ENCODE assay signal across 12 mouse cellular contexts in the genomic region with DNA sequence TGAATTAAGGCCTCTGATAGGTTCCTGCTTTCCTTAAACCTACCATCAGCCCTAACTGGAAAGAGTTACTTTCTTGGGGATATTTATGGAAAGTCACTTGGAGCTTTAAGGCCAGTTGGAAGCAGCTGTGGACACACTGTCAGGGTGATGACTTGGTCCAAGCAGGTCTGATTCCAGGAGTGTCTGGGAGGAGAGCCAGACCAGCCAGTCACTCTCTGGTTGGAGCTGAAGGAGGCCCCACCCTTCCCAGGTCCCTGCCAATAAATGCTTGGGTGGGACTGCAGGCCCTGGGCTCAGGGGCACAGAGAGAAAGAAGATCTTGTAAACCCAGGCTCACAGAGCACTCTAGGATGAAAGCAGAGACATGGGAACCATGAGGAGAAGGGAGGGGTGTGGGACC.
DNase-seq lines count a peak whose midpoint lies in the region.
"Had no signal": no experiment of that assay in that cellular context is flagged by ENCODE, and none has a peak within 500 bp of the region (broad histone marks: within the 10 kb centered on the region; RNA-seq: fewer than 3 reads in every experiment).

No protein-coding gene starts in this region.

- intact Hi-C loops in left cerebral cortex, postnatal 4 days (cut with DNase I) = no loop called here
- intact Hi-C loops in left cerebral cortex, postnatal 14 days (cut with DNase I) = no loop called here

- DNase-seq in left cerebral cortex, postnatal 4 days = peak; percentile 61
- no peak for DNase-seq in left cerebral cortex, postnatal 14 days (ENCODE audit: low spot score in 2 of 2)
- DNase-seq in gastrocnemius, adult 8-10 months (ENCODE audit: low spot score in 2 of 2) = peak; percentile 8 to 63
- peak; percentile 50 for DNase-seq in heart, adult 8-10 months (ENCODE audit: low spot score)
- peak; percentile 40 for DNase-seq in heart, postnatal 4 days
- DNase-seq in spleen, adult 18-20 months = no peak
- DNase-seq in adrenal gland, postnatal 36 days = no peak
- DNase-seq: adrenal gland, postnatal 10 days; cerebellum, adult 2 months; kidney, adult 11 months; kidney, postnatal 4 days; liver had no signal

Comparison
In these comparisons a context has a peak if more than half of its experiments do, and no peak if none do; other contexts are left out.
1. DNase-seq: peak in left cerebral cortex, postnatal 4 days (single experiment), gastrocnemius, adult 8-10 months (2 of 2), heart, adult 8-10 months (single experiment) and heart, postnatal 4 days (single experiment); none in left cerebral cortex, postnatal 14 days (0 of 2), spleen, adult 18-20 months (0 of 2) and adrenal gland, postnatal 36 days (0 of 2).